Mouse (Mus musculus): ENCODE data around the gene Ebf1.

- no peak for TF ChIP-seq CTCF (IDR thresholded peaks at IDR 0.05; ENCODE audit: control insufficient read depth, insufficient read depth, insufficient replicate concordance, low read depth, low read length)
- TF ChIP-seq POLR2A (IDR thresholded peaks at IDR 0.05; ENCODE audit: control insufficient read depth, low read depth, low read length), result no peak
Measured at GRCm38 (mm10) chr11:44710861-44711260, 93.7 kb downstream of the Ebf1 start.
